Mouse (Mus musculus): ENCODE results near the gene Per2. TPM values are rescaled to one million over a fixed set of nuclear protein-coding genes. Genes with fewer than 3 reads are reported as not detected.

The Per2 gene
- total and polyA plus RNA-seq, 3 experiments: 5.3 to 17.5 (median 15.4) TPM

DNA sequence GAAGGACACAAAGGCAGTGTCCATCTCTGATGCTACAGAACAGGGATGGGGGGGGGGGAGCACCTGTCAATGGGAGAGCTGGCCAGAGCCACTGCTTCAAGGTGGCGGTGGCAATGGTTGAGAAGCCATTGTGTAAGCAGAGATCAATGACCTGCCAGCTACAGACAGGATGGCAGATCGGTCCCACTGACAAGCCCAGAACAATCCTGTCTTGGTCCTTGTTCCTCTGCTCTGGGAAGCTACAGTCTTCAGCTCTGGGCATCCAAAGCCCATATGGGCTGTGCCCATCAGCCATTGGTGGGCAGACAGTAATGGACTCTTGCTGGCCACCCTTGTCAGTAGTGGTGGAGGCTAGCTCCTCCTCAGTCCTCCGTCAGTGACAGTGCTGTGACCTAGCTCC, 17.3 kb downstream of the Per2 start:
- H3K4me3 ChIP-seq (ENCODE audit: low read depth, low read length): no peak overlapping the region
- H3K4me1 ChIP-seq (ENCODE audit: insufficient read depth, low read depth, low read length): no peaks in the 10 kb centered on the region
- DNase-seq (ENCODE audit: low spot score): no peak
- TF ChIP-seq CTCF (IDR thresholded peaks at IDR 0.05; ENCODE audit: low read depth, low read length) (no peak), POLR2AphosphoS5 (IDR thresholded peaks at IDR 0.05; ENCODE audit: insufficient replicate concordance, low read depth, low read length) (no peak), GATA2 (IDR thresholded peaks at IDR 0.05; ENCODE audit: borderline replicate concordance, low read depth, low read length) (no peak), TAL1 (conservative IDR thresholded peaks at IDR 0.05; ENCODE audit: low read depth, low read length) (no peak), GATA1 (IDR thresholded peaks at IDR 0.05; ENCODE audit: borderline replicate concordance, low read length) (no peak)
- no peaks in the 10 kb centered on the region for H3K9me3 ChIP-seq (replicated peaks)
- ATAC-seq (ENCODE audit: extremely low read depth, insufficient number of reproducible peaks, low FRiP score, poor library complexity, severe bottlenecking): no peak
- no peaks in the 10 kb centered on the region for H3K27me3 ChIP-seq (ENCODE audit: insufficient read depth, low read length)
- H3K36me3 ChIP-seq (replicated peaks): peaks cover 96% of the 10 kb centered on the region

DNA sequence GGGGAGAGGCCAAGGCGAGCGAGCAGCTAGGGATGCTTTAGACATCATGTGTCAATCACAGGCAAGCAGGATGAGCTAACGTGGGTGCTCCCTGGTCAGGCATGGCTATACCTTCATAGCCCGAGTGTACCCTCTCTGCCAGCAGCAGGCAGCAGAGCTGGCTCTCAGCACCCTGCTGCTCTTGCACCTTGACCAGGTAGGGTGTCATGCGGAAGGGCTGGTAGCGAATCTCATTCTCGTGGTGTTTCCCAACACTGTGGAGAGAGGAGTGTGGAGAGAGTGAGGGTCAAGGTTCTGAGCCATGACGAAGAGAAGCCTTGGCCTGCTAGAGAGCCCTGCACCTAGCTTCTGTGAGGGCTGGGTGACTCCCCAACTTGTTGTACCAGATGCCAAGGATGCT, 19.3 kb downstream of the Per2 start:
- peaks cover 4% of the 10 kb centered on the region; the same call in 1 of the 2 replicates for H3K4me1 ChIP-seq (ENCODE audit: insufficient read depth, low read depth, low read length)
- TF ChIP-seq POLR2AphosphoS5 (IDR thresholded peaks at IDR 0.05; ENCODE audit: insufficient replicate concordance, low read depth, low read length) (no peak), GATA2 (IDR thresholded peaks at IDR 0.05; ENCODE audit: borderline replicate concordance, low read depth, low read length) (no peak), GATA1 (IDR thresholded peaks at IDR 0.05; ENCODE audit: borderline replicate concordance, low read length) (no peak), TAL1 (conservative IDR thresholded peaks at IDR 0.05; ENCODE audit: low read depth, low read length) (no peak)
- DNase-seq (ENCODE audit: low spot score): no peak
- no peak overlapping the region for H3K4me3 ChIP-seq (ENCODE audit: low read depth, low read length)
- no peaks in the 10 kb centered on the region for H3K9me3 ChIP-seq (replicated peaks)
- H3K27me3 ChIP-seq (ENCODE audit: insufficient read depth, low read length): no peaks in the 10 kb centered on the region
- ATAC-seq (ENCODE audit: extremely low read depth, insufficient number of reproducible peaks, low FRiP score, poor library complexity, severe bottlenecking): no peak
- peaks cover 96% of the 10 kb centered on the region for H3K36me3 ChIP-seq (replicated peaks)

DNA sequence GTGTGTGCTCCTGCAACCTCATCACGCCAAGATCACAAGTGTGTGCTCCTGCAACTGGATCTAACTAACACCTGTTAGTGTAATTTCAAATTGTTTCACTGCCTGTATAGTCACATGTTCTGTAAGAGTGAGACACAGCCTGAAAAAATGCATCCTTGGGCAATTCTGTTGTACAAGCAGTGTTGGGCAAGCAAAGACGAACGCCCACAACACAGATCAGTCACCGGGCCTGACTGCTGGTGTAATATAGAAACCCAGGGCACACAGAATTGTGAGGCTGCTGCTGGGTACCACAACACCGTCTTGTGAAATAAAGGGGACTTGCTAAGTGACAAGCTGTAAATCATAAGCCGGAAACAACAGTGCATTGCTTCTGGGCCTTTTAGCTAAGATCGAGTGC, 21.6 kb downstream of the Per2 start:
- ATAC-seq (ENCODE audit: extremely low read depth, insufficient number of reproducible peaks, low FRiP score, poor library complexity, severe bottlenecking) (no peak), DNase-seq (ENCODE audit: low spot score) (no peak)
- TF ChIP-seq TAL1 (conservative IDR thresholded peaks at IDR 0.05; ENCODE audit: low read depth, low read length) (no peak), CTCF (IDR thresholded peaks at IDR 0.05; ENCODE audit: low read depth, low read length) (no peak), GATA1 (IDR thresholded peaks at IDR 0.05; ENCODE audit: borderline replicate concordance, low read length) (no peak), POLR2AphosphoS5 (IDR thresholded peaks at IDR 0.05; ENCODE audit: insufficient replicate concordance, low read depth, low read length) (no peak), GATA2 (IDR thresholded peaks at IDR 0.05; ENCODE audit: borderline replicate concordance, low read depth, low read length) (no peak)
- H3K36me3 ChIP-seq (replicated peaks): peaks cover 96% of the 10 kb centered on the region
- peaks cover 4% of the 10 kb centered on the region; the same call in 1 of the 2 replicates for H3K4me1 ChIP-seq (ENCODE audit: insufficient read depth, low read depth, low read length)
- no peak overlapping the region for H3K4me3 ChIP-seq (ENCODE audit: low read depth, low read length)
- H3K9me3 ChIP-seq (replicated peaks): no peaks in the 10 kb centered on the region
- no peaks in the 10 kb centered on the region for H3K27me3 ChIP-seq (ENCODE audit: insufficient read depth, low read length)

DNA sequence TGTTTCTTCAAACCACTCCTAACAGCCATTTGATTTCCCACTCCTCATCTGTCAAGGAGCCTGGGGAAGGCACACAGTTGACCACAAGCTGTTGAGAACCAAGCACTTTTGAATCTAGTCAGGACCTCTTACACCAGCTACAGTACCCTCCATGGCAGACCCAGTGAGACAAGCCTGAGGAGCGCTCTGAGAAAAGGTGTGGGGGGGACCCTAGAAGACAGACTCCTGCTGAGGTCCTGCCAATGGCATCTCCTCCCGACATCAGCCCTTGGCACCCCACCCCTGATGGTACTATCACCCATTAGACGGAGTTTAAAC, 22.1 kb downstream of the Per2 start:
- Histone ChIP-seq H3K27me3 (ENCODE audit: insufficient read depth, low read length) (no peaks in the 10 kb centered on the region), H3K4me3 (ENCODE audit: low read depth, low read length) (no peak overlapping the region), H3K9me3 (replicated peaks) (no peaks in the 10 kb centered on the region), H3K36me3 (replicated peaks) (peaks cover 96% of the 10 kb centered on the region), H3K4me1 (ENCODE audit: insufficient read depth, low read depth, low read length) (peaks cover 4% of the 10 kb centered on the region; the same call in 1 of the 2 replicates)
- DNase-seq (ENCODE audit: low spot score): no peak
- TF ChIP-seq GATA1 (IDR thresholded peaks at IDR 0.05; ENCODE audit: borderline replicate concordance, low read length) (no peak), TAL1 (conservative IDR thresholded peaks at IDR 0.05; ENCODE audit: low read depth, low read length) (no peak), CTCF (IDR thresholded peaks at IDR 0.05; ENCODE audit: low read depth, low read length) (no peak), POLR2AphosphoS5 (IDR thresholded peaks at IDR 0.05; ENCODE audit: insufficient replicate concordance, low read depth, low read length) (no peak), GATA2 (IDR thresholded peaks at IDR 0.05; ENCODE audit: borderline replicate concordance, low read depth, low read length) (no peak)
- ATAC-seq (ENCODE audit: extremely low read depth, insufficient number of reproducible peaks, low FRiP score, poor library complexity, severe bottlenecking): no peak

DNA sequence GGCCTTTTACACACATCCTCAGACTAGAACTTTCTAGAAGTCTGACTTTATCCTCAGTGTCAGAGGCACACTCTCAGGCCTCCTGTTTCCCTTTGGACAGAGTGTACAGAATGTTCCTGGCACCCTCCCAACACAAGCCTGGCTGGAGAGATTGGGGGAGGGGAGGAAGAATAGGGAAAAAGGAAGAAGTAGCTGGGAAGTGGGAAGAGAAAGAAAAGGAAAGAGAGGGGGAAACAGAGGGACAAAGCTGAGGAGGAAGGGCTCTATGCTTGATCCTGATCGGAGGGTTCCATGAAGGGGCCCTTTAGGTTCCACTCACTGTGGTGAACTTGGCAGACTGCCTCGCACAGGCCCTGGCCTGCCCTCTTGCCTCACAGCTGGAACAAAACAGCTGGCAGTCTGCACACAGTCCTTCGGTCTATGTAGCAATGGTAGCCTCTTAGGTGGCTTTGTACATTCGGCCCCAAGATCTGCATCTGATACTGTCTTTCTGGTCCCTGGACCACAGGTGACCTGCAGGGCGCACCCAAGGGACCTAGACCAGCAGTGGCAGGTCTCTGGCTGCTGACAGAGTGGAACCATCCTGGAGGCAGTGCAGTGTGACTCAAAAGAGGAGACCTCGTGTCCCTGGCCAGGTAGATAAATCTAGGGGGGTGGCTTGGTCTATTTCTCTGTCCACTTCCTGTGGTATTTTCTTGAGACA, 22.6 kb downstream of the Per2 start:
- DNase-seq (ENCODE audit: low spot score): no peak
- peaks cover 4% of the 10 kb centered on the region; the same call in 1 of the 2 replicates for H3K4me1 ChIP-seq (ENCODE audit: insufficient read depth, low read depth, low read length)
- peaks cover 96% of the 10 kb centered on the region for H3K36me3 ChIP-seq (replicated peaks)
- H3K27me3 ChIP-seq (ENCODE audit: insufficient read depth, low read length): no peaks in the 10 kb centered on the region
- H3K9me3 ChIP-seq (replicated peaks): no peaks in the 10 kb centered on the region
- ATAC-seq (ENCODE audit: extremely low read depth, insufficient number of reproducible peaks, low FRiP score, poor library complexity, severe bottlenecking): no peak
- no peak overlapping the region for H3K4me3 ChIP-seq (ENCODE audit: low read depth, low read length)
- TF ChIP-seq GATA2 (IDR thresholded peaks at IDR 0.05; ENCODE audit: borderline replicate concordance, low read depth, low read length) (no peak), POLR2AphosphoS5 (IDR thresholded peaks at IDR 0.05; ENCODE audit: insufficient replicate concordance, low read depth, low read length) (no peak), TAL1 (conservative IDR thresholded peaks at IDR 0.05; ENCODE audit: low read depth, low read length) (no peak), CTCF (IDR thresholded peaks at IDR 0.05; ENCODE audit: low read depth, low read length) (no peak), GATA1 (IDR thresholded peaks at IDR 0.05; ENCODE audit: borderline replicate concordance, low read length) (no peak)

DNA sequence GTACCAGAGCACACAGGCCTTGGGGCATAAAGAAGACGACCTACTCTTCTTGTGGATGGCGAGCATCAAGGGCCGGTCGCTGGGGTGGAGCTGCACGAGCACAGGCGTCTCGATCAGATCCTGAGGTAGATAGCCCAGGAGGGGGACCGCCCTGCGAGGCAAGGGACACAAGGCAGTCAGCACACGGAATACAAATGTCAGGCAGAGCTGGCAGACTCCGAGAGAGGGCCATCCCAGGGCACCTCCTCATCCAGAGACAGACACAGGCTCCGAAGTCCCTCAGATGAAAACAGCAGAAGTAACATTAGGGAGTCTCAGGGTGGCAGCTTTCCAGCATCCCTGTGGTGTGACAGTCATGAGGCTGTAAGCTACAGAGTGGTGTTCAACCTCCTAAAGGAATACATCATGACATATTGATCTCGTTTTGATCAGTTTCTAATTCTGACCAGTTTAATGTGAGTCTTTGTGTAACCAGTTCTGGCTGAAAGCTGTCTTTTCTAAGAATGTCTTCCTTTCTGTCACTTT, 23.5 kb downstream of the Per2 start:
- Histone ChIP-seq H3K9me3 (replicated peaks) (no peaks in the 10 kb centered on the region), H3K27me3 (ENCODE audit: insufficient read depth, low read length) (no peaks in the 10 kb centered on the region), H3K4me1 (ENCODE audit: insufficient read depth, low read depth, low read length) (peaks cover 4% of the 10 kb centered on the region; the same call in 1 of the 2 replicates), H3K36me3 (replicated peaks) (peaks cover 96% of the 10 kb centered on the region), H3K4me3 (ENCODE audit: low read depth, low read length) (no peak overlapping the region)
- TF ChIP-seq CTCF (IDR thresholded peaks at IDR 0.05; ENCODE audit: low read depth, low read length) (no peak), TAL1 (conservative IDR thresholded peaks at IDR 0.05; ENCODE audit: low read depth, low read length) (no peak), POLR2AphosphoS5 (IDR thresholded peaks at IDR 0.05; ENCODE audit: insufficient replicate concordance, low read depth, low read length) (no peak), GATA1 (IDR thresholded peaks at IDR 0.05; ENCODE audit: borderline replicate concordance, low read length) (no peak)
- DNase-seq (ENCODE audit: low spot score) (no peak), ATAC-seq (ENCODE audit: extremely low read depth, insufficient number of reproducible peaks, low FRiP score, poor library complexity, severe bottlenecking) (no peak)

All from G1E (cell line).